Mouse (Mus musculus): Measurements from ENCODE around the gene Ptpre.

Ptpre gene

DNA sequence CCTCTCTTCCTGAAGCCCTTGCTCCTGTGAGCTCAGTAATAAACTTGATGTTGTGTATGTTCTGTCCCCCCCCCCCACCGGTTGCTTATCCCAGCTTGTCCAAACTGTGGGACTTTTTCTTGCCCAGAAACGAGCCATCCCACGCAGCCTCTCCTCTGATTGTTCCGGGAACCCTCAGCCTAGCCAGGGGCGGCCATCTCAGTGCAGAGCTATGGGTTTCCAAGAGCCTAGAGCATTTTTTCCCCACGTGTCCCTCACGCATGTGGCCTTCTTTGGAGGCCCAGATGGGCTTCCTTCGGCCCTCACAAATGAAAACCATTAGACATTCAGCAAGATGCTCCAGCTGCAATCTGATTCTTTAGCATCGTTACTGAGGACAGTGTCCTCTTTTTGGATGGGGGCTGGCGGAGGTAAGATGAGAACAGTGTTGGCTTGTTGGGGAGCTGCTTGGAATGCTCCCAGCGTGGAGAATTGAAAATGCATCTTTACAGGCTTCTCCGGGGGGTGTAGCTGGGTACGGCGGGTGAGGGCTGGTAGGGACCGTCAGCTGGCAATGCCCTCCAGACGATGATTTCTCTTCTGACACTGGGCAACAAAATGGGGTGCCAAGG lies 41.5 kb downstream of the Ptpre start:
- DNase-seq (ENCODE audit: low spot score) = no peak

- no peak for DNase-seq (ENCODE audit: low spot score)
These were observed 43.2 kb downstream of the Ptpre start for GRCm38 (mm10) chr7:135580306-135581091.

- DNase-seq (ENCODE audit: low spot score) = peak; percentile 16
These were observed 43.8 kb downstream of the Ptpre start for GRCm38 (mm10) chr7:135581128-135581527.

DNA sequence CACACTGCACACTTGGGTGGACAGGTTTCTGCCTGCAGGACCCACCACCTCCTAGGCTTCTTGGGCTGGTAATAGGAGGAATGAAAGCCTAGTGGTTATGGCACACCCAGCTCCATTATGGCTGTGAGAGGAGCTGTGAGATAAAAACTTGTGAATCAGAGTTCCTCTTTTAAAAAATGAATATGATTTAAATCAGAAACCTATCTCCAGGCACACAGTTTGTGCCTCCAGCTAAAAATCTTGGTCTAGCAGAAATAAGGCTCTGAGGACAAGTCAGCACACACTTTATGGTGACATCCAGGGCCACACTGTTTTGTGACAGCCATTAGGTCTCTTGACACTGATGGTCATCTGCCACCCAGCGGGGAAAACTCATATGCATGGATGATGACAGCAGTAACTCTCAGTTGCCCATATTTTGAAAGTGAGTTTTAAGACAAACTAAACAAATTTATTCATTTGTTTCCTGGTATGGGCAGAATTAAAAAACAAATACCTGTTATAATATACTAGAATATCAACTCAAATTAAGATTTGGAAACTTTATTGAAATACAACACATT lies 47.9 kb downstream of the Ptpre start:
- no peak for DNase-seq (ENCODE audit: low spot score)

- no peak for DNase-seq (ENCODE audit: low spot score)
These were observed 49.1 kb downstream of the Ptpre start for GRCm38 (mm10) chr7:135586402-135586801.

GRCm38 (mm10) chr7:135587821-135588575 lies 50.7 kb downstream of the Ptpre start:
- no peak for DNase-seq (ENCODE audit: low spot score)

DNA sequence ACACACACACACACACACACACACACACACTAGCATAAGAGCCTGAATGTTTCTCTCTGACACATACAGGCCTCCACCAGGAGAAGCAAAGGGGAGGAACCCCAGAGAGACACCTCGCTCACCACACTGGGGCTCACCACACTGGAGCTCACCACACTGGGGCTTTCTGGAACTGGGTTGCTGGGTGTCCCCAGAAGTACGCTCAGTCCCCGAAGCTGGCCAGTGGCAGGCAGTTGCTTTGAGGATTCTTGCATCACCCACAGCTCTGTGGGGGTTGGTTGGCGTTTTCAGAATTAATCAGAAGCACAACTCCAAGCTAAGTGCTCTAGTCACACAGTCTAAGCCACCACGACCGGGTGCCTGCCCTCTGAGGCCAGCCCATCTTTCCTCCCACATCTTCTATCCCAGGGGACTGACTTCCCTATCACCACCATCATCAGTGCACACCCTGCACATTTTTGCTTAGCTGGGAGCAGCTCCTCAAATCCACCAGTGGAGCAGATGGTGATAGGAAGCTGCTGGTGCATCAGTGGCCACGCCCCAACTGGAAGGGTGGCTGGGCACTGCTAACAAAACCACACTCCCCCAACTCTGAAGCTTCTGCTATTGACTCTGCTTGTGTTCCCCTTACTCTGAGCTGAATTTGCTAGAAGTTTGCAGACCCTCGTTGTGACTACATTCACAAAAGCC lies 51.5 kb downstream of the Ptpre start:
- DNase-seq (ENCODE audit: low spot score) = no peak

- DNase-seq (ENCODE audit: low spot score) = no peak
These were observed 54.2 kb downstream of the Ptpre start for GRCm38 (mm10) chr7:135591461-135591860.

DNA sequence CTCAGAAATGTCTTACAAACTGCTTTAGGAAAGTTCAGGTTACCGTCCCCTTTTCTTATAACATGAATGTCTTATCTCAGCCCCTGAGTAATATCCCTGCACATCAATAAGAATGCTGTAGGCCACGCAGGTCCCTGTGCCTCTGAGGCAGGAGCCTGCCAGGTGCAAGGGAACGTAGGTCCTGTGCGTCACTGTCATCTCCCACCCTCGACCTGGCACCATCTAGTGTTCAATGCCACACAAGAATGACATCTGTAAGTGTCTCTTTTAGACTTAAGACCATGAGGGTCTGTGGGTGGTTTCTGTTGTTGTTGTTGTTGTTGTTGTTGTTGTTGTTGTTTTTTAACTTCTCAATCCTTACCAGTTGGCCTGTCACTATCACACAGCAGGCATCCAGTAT lies 56.0 kb downstream of the Ptpre start:
- DNase-seq (ENCODE audit: low spot score) = no peak

GRCm38 (mm10) chr7:135593825-135594224 lies 56.5 kb downstream of the Ptpre start:
- DNase-seq (ENCODE audit: low spot score) = no peak

DNA sequence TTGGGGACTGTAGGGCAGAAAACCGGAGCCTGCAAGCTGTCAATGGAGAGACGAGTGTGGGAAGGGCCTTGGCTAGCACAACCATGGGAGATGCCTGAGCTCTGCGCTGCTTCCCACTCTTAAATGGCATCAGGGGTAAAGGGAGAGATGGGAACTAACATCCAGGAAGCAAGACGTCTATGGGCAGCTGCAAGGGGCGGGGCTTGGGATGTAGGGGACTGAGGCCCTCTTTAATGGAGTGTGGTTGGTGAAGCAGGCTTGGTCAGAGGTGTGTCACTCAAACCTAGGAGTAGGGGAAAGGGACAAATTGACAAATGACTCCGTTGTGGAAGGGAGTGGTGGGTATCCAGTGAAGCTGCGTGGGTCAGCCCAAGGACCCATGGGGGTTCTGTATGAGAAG lies 57.4 kb downstream of the Ptpre start:
- DNase-seq (ENCODE audit: low spot score) = no peak

DNA sequence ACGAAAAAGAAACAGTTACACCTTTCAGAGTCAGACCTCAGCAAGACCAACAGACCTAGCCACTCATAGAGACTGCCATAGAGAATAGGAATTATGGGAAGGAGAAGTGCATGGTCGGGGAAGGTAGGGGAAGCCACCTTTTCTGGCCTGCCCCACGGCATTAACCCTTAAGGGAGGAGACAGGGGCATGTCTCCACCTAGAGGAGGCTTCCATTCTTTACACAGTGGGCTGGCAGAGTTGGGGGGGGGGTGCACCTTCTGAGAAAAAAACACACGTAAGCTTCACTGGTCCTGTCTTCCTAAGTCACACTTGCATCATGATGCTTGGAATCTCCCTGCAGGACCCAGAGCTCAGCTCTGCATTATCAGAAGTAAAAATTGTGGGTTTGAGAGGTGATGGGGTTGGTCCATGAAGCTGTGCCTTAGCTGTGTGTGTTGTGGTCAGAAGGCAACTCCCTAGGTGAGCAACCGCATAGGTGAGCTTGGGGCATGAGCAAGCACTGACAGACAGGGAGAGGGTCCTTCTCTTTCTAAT lies 58.4 kb downstream of the Ptpre start:
- DNase-seq (ENCODE audit: low spot score) = no peak

DNA sequence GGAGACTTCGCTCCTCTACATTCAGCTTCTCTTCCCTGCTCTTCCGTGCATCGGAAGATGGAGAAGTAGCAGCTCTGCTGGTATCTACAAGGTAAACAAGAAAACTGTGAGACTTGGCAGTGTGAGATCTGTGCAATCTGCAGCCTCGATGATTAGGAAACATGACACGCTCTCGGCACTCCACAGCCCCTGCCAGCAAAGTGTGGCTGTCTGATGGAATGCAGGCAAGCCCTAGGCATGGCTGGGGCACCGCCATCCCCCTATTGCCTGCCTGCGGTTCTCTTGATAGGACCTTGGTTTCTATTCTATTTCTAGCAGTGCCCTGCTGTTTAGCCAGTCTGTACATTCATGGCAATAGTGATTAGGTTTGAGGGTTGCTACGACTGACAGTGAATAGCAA lies 59.7 kb downstream of the Ptpre start:
- no peak for DNase-seq (ENCODE audit: low spot score)

DNA sequence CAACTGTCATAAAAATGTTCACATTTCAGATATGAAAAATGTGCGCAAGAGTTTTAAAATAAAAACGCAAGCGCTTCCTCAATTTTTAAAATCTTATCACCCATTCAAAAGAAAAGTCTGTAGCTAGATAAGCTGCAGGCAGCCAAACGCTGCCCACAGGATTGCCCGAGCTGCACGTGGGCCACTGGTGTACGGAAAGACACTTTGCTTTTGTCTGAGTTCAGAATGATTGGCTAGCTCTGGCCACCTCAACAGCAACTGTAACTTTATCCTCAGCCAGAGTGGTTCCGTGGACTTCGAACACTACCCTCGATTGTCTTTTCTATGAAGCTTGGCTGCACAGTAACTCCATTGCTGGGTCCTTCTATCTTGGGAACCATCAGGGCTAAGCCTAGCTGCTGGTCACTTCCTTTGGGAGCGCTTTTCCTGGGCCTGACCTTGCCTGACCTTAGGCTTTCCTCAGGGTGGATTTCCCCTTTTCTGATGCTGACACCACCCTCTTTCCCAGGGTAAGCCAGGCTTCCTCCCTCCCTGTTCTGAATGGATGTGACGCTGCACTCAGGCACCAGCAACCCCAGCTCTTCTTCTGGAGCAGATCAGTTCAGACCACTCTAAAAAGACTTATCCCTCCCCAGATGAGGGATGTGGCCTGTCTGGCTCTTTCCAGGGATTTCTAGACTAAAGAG lies 60.5 kb downstream of the Ptpre start:
- peak; percentile 49 for DNase-seq (ENCODE audit: low spot score)

GRCm38 (mm10) chr7:135598303-135598855 lies 61.1 kb downstream of the Ptpre start:
- DNase-seq (ENCODE audit: low spot score) = no peak

GRCm38 (mm10) chr7:135600076-135600475 lies 62.8 kb downstream of the Ptpre start:
- DNase-seq (ENCODE audit: low spot score) = no peak

- DNase-seq (ENCODE audit: low spot score) = no peak
These were observed 64.3 kb downstream of the Ptpre start for GRCm38 (mm10) chr7:135601607-135602006.

DNA sequence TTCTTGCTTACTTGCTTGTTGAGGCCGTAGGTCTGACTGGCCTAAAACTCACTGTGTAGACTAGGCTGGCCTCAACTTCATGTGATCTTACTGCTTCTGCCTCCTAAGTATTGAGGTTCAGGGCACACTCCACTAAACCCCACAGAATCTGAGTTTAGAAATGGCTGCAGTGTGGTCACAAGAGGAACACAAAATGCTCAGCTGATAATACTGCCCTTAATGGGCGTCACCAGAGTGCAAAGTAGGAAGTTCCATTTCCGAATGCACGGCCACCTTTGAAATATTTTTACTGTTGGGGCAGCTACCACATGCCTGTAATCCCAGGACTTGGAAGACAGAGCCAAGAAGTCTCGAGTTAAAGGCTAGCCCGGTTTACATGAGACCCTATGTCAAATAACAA lies 65.0 kb downstream of the Ptpre start:
- DNase-seq (ENCODE audit: low spot score) = no peak

- peak; percentile 33 for DNase-seq (ENCODE audit: low spot score)
These were observed 65.7 kb downstream of the Ptpre start for GRCm38 (mm10) chr7:135602881-135603523.
